Mouse (Mus musculus) C2C12 (cell line): ENCODE results near the gene Hoxb5. TPM values are rescaled to one million over a fixed set of nuclear protein-coding genes. Genes with fewer than 3 reads are reported as not detected.

ENCODE experiments used
- H3K27me3 ChIP-seq: one replicate; pipeline ENCODE4 v1.6.1; 2011; ENCODE audit not compliant: control insufficient read depth, insufficient read depth, insufficient read length
- H3K36me3 ChIP-seq: one replicate; pipeline ENCODE4 v1.6.1; 2011; ENCODE audit not compliant: control insufficient read depth, insufficient read depth
- H3K4me3 ChIP-seq: one replicate; pipeline ENCODE4 v1.5.1; 2011; ENCODE audit warnings: mild to moderate bottlenecking, control low read depth; ENCODE audit not compliant: poor library complexity, insufficient read depth, severe bottlenecking
- H3K79me2 ChIP-seq: one replicate; pipeline ENCODE4 v1.6.1; 2011; ENCODE audit not compliant: control insufficient read depth, insufficient read depth
- H3K79me3 ChIP-seq: one replicate; pipeline ENCODE4 v1.6.1; 2011; ENCODE audit warnings: low read depth, control low read depth
- H3ac ChIP-seq: one replicate; pipeline ENCODE3; 2011; ENCODE audit warnings: low read depth; ENCODE audit not compliant: control insufficient read depth, insufficient read length
- CEBPB ChIP-seq: IDR thresholded peaks from one replicate; pipeline ENCODE4 v1.6.1; 2011; ENCODE audit warnings: low read depth, mild to moderate bottlenecking, control low read depth, moderate library complexity
- CTCF ChIP-seq: IDR thresholded peaks from one replicate; pipeline ENCODE4 v1.5.1; 2011; ENCODE audit not compliant: control insufficient read depth, insufficient read depth, insufficient read length
- FOSL1 ChIP-seq: IDR thresholded peaks from one replicate; pipeline ENCODE4 v1.8.0; 2011; ENCODE audit warnings: mild to moderate bottlenecking, low read length; ENCODE audit not compliant: poor library complexity, insufficient read depth, severe bottlenecking
- MAX ChIP-seq: IDR thresholded peaks from one replicate; pipeline ENCODE4 v1.6.1; 2011; ENCODE audit warnings: mild to moderate bottlenecking, control low read depth
- MYOD1 ChIP-seq: IDR thresholded peaks from one replicate; pipeline ENCODE4 v1.6.1; 2011; ENCODE audit warnings: low read depth; ENCODE audit not compliant: control insufficient read depth, insufficient read length
- MYOG ChIP-seq: IDR thresholded peaks from one replicate; pipeline ENCODE4 v1.6.1; 2011; ENCODE audit not compliant: control insufficient read depth, insufficient read length; ENCODE audit errors: extremely low read depth
- USF1 ChIP-seq: IDR thresholded peaks from one replicate; pipeline ENCODE4 v1.6.1; 2011; ENCODE audit warnings: low read depth, mild to moderate bottlenecking, control low read depth, moderate library complexity
- long read RNA-seq, 2 experiments: library from polyadenylated mRNA; unstranded; transcript quantifications; one replicate each; pipeline ENCODE4 v2.0.0; 2019 to 2020
- polyA plus RNA-seq: library from polyadenylated mRNA; unstranded; fragments of >200 nt; fragmentation: generic; extraction: Trizol; gene quantifications from one replicate; pipeline ENCODE4 v1.2.1, GENCODE M21; 2012; ENCODE audit warnings: missing spikeins

Gene Hoxb5
- polyA plus RNA-seq = not detected
- long read RNA-seq, experiment 1, partial matches to known transcripts = 0 of 1 reads
- long read RNA-seq, experiment 1, other reads (novel, unspliced or antisense) = 1 of 1 reads
- long read RNA-seq, experiment 2 = 0 reads

DNA sequence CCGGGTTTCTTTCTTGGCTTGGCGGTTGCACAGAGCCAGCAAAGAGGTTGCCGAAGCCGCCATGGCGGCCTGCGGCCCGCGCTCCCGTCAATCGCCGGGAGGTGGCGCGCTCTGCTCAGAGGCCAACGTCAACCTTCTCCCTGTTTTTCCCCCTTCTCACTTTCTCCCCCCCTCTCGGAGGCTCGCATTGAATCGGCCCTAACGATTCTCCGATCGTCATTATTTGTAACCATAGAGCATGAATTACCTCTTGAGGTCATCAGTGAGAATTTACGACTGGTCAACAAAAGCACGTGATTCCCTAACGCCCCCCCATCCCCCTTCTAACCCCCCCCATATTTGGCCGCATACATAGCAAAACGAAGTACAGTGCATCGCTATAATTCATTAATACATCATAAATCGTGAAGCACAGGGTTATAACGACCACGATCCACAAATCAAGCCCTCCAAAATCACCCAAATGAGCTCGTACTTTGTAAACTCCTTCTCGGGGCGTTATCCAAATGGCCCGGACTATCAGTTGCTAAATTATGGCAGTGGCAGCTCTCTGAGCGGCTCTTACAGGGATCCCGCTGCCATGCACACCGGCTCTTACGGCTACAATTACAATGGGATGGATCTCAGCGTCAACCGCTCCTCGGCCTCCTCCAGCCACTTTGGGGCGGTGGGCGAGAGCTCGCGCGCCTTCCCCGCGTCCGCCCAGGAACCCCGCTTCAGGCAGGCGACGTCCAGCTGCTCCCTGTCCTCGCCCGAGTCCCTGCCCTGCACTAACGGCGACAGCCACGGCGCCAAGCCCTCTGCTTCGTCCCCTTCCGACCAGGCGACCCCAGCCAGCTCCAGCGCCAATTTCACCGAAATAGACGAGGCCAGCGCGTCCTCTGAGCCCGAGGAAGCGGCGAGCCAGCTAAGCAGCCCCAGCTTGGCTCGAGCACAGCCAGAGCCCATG is at the start of gene Hoxb5:
Gene Hoxb5 (plus strand): TSS at position 186 of the 949 bp plus-strand sequence.
- Histone ChIP-seq H3K36me3 (no peaks in the 10 kb centered on the region), H3K27me3 (peaks cover 85% of the 10 kb centered on the region), H3K79me3 (no peaks in the 10 kb centered on the region), H3ac (no peak within 1 kb of the TSS), H3K4me3 (no peak within 1 kb of the TSS), H3K79me2 (no peaks in the 10 kb centered on the region)
- no peak for TF ChIP-seq FOSL1
- TF ChIP-seq MYOG = no peak
- no peak for TF ChIP-seq MYOD1
- peak; percentile 94 for TF ChIP-seq CTCF

DNA sequence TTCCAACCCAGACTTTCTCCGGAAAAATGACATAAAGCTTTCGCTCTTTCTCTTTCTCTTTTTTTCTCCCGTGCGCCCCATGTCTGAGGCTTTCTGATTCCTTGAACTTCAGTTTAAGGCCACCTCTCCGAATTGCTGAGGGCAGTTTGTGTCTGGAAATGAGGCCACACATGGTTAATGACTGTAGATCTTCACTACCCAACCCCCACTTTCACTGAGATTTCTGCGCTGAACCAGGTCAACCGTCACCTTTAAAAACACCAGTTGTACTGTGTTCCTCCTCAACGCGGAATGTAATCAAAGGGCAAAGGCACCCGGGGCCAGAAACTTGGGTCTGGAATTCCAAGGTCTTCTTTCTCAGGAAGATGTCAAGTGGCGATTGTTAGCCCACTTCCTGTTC is 48.9 kb upstream of the Hoxb5 start:
- no peak for TF ChIP-seq CTCF
- TF ChIP-seq MYOG = no peak
- no peak for TF ChIP-seq MYOD1
- no peak for TF ChIP-seq USF1
- TF ChIP-seq MAX = no peak
- no peak for TF ChIP-seq FOSL1
- no peak for TF ChIP-seq CEBPB
- no peaks in the 10 kb centered on the region for H3K79me2 ChIP-seq
- no peak overlapping the region for H3ac ChIP-seq
- no peaks in the 10 kb centered on the region for H3K36me3 ChIP-seq
- H3K79me3 ChIP-seq = no peaks in the 10 kb centered on the region
- H3K4me3 ChIP-seq = no peak overlapping the region
- H3K27me3 ChIP-seq = peaks cover 79% of the 10 kb centered on the region

DNA sequence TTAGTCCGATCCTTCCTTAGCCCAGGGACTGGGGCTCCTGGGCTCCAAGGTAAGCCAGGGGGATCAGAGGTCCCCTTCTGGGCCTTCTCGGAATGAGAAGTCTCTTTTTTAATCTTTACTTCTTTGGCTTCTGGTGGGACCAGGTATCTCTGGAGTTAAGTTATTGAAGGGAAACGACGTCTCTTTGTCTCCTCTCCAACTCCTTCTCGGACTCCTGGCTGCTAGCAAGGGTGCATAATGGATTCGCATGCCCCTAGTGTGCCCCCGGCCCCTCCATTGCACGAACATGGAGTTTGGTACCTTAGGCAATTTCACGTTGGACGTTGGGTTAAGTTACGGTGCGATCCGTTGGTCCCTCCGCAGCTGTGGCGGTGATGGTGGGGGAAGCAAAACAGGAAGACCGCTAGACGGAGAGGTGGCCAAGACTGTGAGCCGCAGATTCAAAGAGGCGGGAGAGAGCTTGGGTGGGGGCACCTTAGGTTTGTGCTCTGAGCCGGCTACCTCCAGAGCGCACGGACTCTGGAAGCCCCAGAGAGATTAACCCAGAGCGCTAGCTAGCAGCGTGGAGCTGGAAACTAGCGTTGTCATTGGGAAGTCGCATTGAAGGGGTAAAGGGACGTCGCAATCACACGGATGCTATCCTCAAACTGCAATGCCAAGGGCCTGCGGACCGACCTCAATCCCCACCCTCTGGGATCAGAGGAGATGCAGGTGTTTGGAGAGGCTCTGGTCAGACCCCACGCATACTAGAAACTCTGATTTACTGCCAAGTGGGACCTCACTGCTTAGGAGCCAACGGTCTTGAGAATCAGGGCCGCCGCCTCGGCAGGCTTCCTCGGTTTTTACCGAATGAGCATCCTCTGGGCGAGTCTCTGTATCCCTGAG is 47.8 kb upstream of the Hoxb5 start:
- H3K36me3 ChIP-seq = no peaks in the 10 kb centered on the region
- peaks cover 74% of the 10 kb centered on the region for H3K27me3 ChIP-seq
- H3K4me3 ChIP-seq = no peak overlapping the region
- TF ChIP-seq CEBPB (no peak), FOSL1 (no peak), MAX (no peak), CTCF (no peak), USF1 (no peak)
- no peak overlapping the region for H3ac ChIP-seq
- no peaks in the 10 kb centered on the region for H3K79me2 ChIP-seq
- no peaks in the 10 kb centered on the region for H3K79me3 ChIP-seq

DNA sequence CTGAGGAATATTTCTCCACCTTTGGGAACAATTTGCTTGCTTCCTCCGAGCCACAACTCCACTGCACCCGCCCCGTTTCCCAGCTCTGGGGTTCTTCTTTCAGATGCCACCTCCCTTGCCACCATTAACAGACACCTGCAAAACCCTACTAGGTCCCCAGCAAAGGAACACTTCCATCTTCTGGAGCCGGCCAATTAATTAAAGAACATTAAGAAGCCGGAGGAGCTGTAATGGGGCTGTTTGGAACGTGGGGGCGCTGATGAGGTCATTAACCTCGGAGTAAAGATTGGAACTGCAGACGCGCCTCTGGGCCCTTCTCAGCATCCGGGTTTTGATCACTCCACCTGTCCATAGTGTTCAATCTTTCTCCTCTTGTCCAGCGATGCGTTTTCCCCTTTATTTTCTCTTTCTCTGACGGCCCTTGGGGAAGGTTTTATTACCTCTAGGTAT is 47.1 kb upstream of the Hoxb5 start:
- H3K79me2 ChIP-seq = no peaks in the 10 kb centered on the region
- peaks cover 73% of the 10 kb centered on the region for H3K27me3 ChIP-seq

DNA sequence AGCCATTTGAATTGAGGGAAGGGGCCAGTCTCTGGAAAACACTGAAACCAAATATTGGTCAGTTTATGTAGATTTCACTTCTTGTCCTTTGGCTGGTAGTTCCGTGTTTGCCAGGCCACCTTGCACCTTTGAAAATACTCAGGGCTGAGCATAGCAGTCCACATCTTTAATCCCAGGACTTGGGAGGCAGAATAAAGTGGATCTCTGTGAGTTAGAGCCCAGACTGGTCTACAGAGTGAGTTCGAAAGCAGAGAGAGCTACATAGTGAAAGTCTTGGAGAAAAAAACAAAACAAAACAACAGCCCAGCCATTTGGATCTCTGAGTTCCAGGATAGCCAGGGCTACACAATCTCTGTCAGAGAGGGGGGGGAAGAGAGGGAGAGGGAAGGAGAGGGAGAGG is 46.0 kb upstream of the Hoxb5 start:
- H3K4me3 ChIP-seq = no peak overlapping the region
- H3K36me3 ChIP-seq = no peaks in the 10 kb centered on the region
- no peak overlapping the region for H3ac ChIP-seq
- H3K27me3 ChIP-seq = peaks cover 71% of the 10 kb centered on the region
- no peaks in the 10 kb centered on the region for H3K79me2 ChIP-seq
- TF ChIP-seq FOSL1 (no peak), USF1 (no peak), CEBPB (no peak), MAX (no peak), CTCF (no peak), MYOG (no peak), MYOD1 (no peak)
- H3K79me3 ChIP-seq = no peaks in the 10 kb centered on the region

More for the DNA sequence above, 47.1 kb upstream of the Hoxb5 start:
- Histone ChIP-seq H3K79me3 (no peaks in the 10 kb centered on the region), H3K4me3 (no peak overlapping the region), H3ac (no peak overlapping the region), H3K36me3 (no peaks in the 10 kb centered on the region)
- TF ChIP-seq FOSL1 = no peak
- TF ChIP-seq USF1 = no peak
- TF ChIP-seq CEBPB = no peak
- no peak for TF ChIP-seq MAX
- TF ChIP-seq CTCF = no peak
- no peak for TF ChIP-seq MYOD1
- TF ChIP-seq MYOG = no peak
